38 mouse cellular contexts compared by ENCODE assay signal in genomic region chr13:60839353-60839902, GRCm38 (mm10). TPM values are rescaled to one million over a fixed set of nuclear protein-coding genes. Genes with fewer than 3 reads are reported as not detected.
DNase-seq lines count a peak whose midpoint lies in the region; ATAC-seq lines count a peak whose summit lies in the region.
"Had no signal": no experiment of that assay in that cellular context is flagged by ENCODE, and none has a peak within 500 bp of the region (broad histone marks: within the 10 kb centered on the region; RNA-seq: fewer than 3 reads in every experiment).

No protein-coding gene starts in this region.

- ATAC-seq in CD4-positive, CD25-positive, alpha-beta regulatory T cell, adult 4 months = peak; percentile 75
- ATAC-seq: forebrain, embryonic 14.5 days; intestine, embryonic 16.5 days; lung, postnatal 0 days; midbrain, embryonic 15.5 days had no signal

- DNase-seq in 416B (ENCODE audit: low read depth) = peak; percentile 74
- DNase-seq in induced T-regulatory cell, adult 2 months (ENCODE audit: low read depth) = peak; percentile 12
- peak; percentile 65 for DNase-seq in naive thymus-derived CD4-positive, alpha-beta T cell, adult 2 months (ENCODE audit: low read depth)
- DNase-seq in frontal cortex, postnatal 25 days (ENCODE audit: low spot score in 2 of 2) = no peak
- DNase-seq in gastrocnemius, adult 18-20 months (ENCODE audit: low spot score) = no peak
- DNase-seq in testis, postnatal 14 days (ENCODE audit: low spot score) = no peak
- DNase-seq: cerebellum, adult 11 months; cerebellum, adult 9-10 months; cerebellum, postnatal 36 days; heart, adult 2 months; kidney, adult 8-10 months; kidney, postnatal 4 days; left cerebral cortex, postnatal 4 days; liver, embryonic 13.5 days; lung, adult 18-20 months; lung, postnatal 4 days had no signal

RNA-seq across cellular contexts. Expression of gene 4930486L24Rik, which starts 24.8 kb away (rescaled TPM):
- polyA plus RNA-seq in CD4-positive, CD25-positive, alpha-beta regulatory T cell, adult 4 months (2017; shearing (Covaris generic)) = 1 to 10 TPM; 1.2 to 1.6 TPM
- not detected for total RNA-seq in gastrocnemius, adult 18-20 months (2021)
- total RNA-seq: G1E; gastrocnemius, postnatal 4 days; heart, adult 2 months; layer of hippocampus, postnatal 25 days; left cerebral cortex, postnatal 4 days had no signal
- polyA plus RNA-seq: embryonic facial prominence, embryonic 12.5 days; G1E; heart, postnatal 0 days; hindbrain, embryonic 10.5 days; hindbrain, embryonic 15.5 days; kidney, postnatal 0 days; limb, embryonic 14.5 days; liver, embryonic 13.5 days; neural tube, embryonic 13.5 days; stomach, embryonic 15.5 days had no signal

RNA-seq across cellular contexts. Expression of gene Ctsll3, which starts 36.8 kb away (rescaled TPM):
- not detected for polyA plus RNA-seq in CD4-positive, CD25-positive, alpha-beta regulatory T cell, adult 4 months (2017; shearing (Covaris generic))
- not detected for total RNA-seq in gastrocnemius, adult 18-20 months (2021)
- total RNA-seq: adrenal gland, adult 18-20 months; adrenal gland, postnatal 4 days; G1E; gastrocnemius, adult 8-10 months; gastrocnemius, postnatal 4 days; heart, adult 2 months; layer of hippocampus, adult 8-10 months; layer of hippocampus, postnatal 25 days; left cerebral cortex, postnatal 4 days had no signal
- polyA plus RNA-seq: embryonic facial prominence, embryonic 12.5 days; forebrain, embryonic 14.5 days; G1E; heart, adult 2 months; heart, embryonic 12.5 days; heart, postnatal 0 days; hindbrain, embryonic 10.5 days; hindbrain, embryonic 15.5 days; intestine, embryonic 16.5 days; kidney, postnatal 0 days; liver, embryonic 13.5 days; lung, postnatal 0 days; midbrain, embryonic 15.5 days; neural tube, embryonic 13.5 days; stomach, embryonic 15.5 days; thymus, postnatal 0 days had no signal

RNA-seq across cellular contexts. Expression of gene BC051665, which starts 53.3 kb away (rescaled TPM):
- not detected for polyA plus RNA-seq in CD4-positive, CD25-positive, alpha-beta regulatory T cell, adult 4 months (2017; shearing (Covaris generic))
- total RNA-seq in gastrocnemius, adult 18-20 months (2021) = not detected
- total RNA-seq: adrenal gland, adult 18-20 months; adrenal gland, postnatal 4 days; G1E; gastrocnemius, adult 8-10 months; gastrocnemius, postnatal 4 days; heart, adult 2 months; layer of hippocampus, adult 8-10 months; layer of hippocampus, postnatal 25 days; left cerebral cortex, postnatal 4 days had no signal
- polyA plus RNA-seq: embryonic facial prominence, embryonic 12.5 days; forebrain, embryonic 14.5 days; G1E; heart, adult 2 months; heart, embryonic 12.5 days; heart, postnatal 0 days; hindbrain, embryonic 10.5 days; hindbrain, embryonic 15.5 days; intestine, embryonic 16.5 days; kidney, postnatal 0 days; limb, embryonic 14.5 days; liver, embryonic 13.5 days; lung, postnatal 0 days; midbrain, embryonic 15.5 days; neural tube, embryonic 13.5 days; stomach, embryonic 15.5 days; thymus, postnatal 0 days had no signal

RNA-seq across cellular contexts. Expression of gene Gm49392, which starts 57.3 kb away (rescaled TPM):
- not detected for polyA plus RNA-seq in CD4-positive, CD25-positive, alpha-beta regulatory T cell, adult 4 months (2017; shearing (Covaris generic))
- 1 to 10 TPM in 1 of 2 experiments, under 1 TPM in 1; 0.48 to 1.0 TPM for total RNA-seq in gastrocnemius, adult 18-20 months (2021)
- total RNA-seq: G1E; left cerebral cortex, postnatal 4 days had no signal
- polyA plus RNA-seq: embryonic facial prominence, embryonic 12.5 days; forebrain, embryonic 14.5 days; G1E; midbrain, embryonic 15.5 days had no signal

RNA-seq across cellular contexts. Expression of gene Ctla2b, which starts 57.8 kb away (rescaled TPM):
- polyA plus RNA-seq in CD4-positive, CD25-positive, alpha-beta regulatory T cell, adult 4 months (2017; shearing (Covaris generic)) = 1 to 10 TPM; 7.5 to 8.0 TPM
- 1 to 10 TPM; 2.7 to 3.1 TPM for total RNA-seq in gastrocnemius, adult 18-20 months (2021)
- polyA plus RNA-seq: G1E had no signal

Comparison
In these comparisons a context has a peak if more than half of its experiments do, and no peak if none do; other contexts are left out.
1. DNase-seq: peak in 416B (single experiment), induced T-regulatory cell, adult 2 months (single experiment) and naive thymus-derived CD4-positive, alpha-beta T cell, adult 2 months (single experiment); none in frontal cortex, postnatal 25 days (0 of 2), gastrocnemius, adult 18-20 months (single experiment) and testis, postnatal 14 days (single experiment).